Mouse (Mus musculus) T-helper 1 cell (primary cell): Measurements from ENCODE around the gene Rnaset2b.
"Not testable (repeated sequence)": the region's sequence is repeated elsewhere in the genome, so short reads cannot be mapped to it uniquely, and the experiment has no call there.

Experiments used
- in situ Hi-C: fragments of 300-600 bp; cut with MboI, MseI; formaldehyde crosslinking; loops from one replicate; pipeline ENCODE4 v1.15.1; 2025; ENCODE audit warnings: high pct_unique_total_duplicates

The Rnaset2b gene

GRCm38 (mm10) chr17:6970334-6970733 lies at the start of gene Rnaset2b:
Gene Rnaset2b, plus strand, starts transcription at chr17:6970634.
- in situ Hi-C loops = not testable (repeated sequence)

GRCm38 (mm10) chr17:6931625-6932024 lies 38.8 kb upstream of the Rnaset2b start:
- in situ Hi-C loops = not testable (repeated sequence)

- in situ Hi-C loops = loop anchor here (10.0 kb wide), 1 partner anchor 1002 kb away; the partner anchor contains the start of gene Rsph3a
Observed at GRCm38 (mm10) chr17:6942560-6942959, 27.9 kb upstream of the Rnaset2b start.

DNA sequence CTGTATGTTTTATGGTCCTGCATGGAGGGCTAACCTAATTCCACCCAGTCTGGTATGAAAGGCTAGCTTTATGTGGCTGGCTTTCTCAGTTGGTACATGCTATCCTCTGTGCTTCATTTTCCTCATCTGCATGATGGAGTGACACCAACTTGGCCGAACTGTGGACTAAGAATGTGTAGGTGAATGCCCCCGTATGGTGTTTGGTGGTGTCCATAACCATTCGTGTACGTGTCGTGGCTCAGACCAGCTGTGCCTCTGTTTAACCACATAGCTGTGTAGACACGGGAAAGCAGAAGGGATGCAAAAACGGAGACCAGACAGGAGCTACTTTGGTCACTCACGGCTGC lies 22.8 kb upstream of the Rnaset2b start:
- in situ Hi-C loops = loop anchor here (10.0 kb wide), 1 partner anchor 997 kb away; the partner anchor contains the start of gene Rsph3a

- in situ Hi-C loops = loop anchor here (10.0 kb wide), 1 partner anchor 997 kb away; the partner anchor contains the start of gene Rsph3a
Observed at GRCm38 (mm10) chr17:6947984-6948768, 22.3 kb upstream of the Rnaset2b start, which contains the start of gene Rsph3b. Gene Rsph3b, minus strand, starts transcription at chr17:6948682.

- in situ Hi-C loops = loop anchor here (10.0 kb wide), 1 partner anchor 996 kb away; the partner anchor contains the start of gene Rsph3a
Observed at GRCm38 (mm10) chr17:6948769-6949228, 21.6 kb upstream of the Rnaset2b start.

DNA sequence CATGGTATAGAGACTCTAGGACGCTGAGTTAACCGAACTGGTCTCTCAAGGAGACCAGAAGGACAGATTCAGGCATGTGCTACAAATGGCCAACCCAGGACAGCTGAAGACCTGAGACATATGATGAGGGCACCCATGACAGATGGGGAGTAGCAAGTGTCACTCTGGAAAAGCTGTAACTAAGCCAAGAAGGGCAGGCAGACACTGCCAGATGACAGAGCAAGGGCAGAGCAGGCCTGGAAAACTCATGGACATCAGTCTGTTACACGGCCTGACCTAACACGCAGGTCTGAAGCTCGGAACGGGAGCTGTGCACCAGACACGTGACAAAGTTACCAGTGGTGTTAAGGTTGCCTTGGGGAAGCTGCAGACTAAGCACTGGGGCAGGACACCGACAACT lies 11.6 kb upstream of the Rnaset2b start:
- in situ Hi-C loops = not testable (repeated sequence)

- in situ Hi-C loops = loop anchor here (5.0 kb wide), 1 partner anchor 1203 kb away; no protein-coding TSS in a partner anchor
Observed at GRCm38 (mm10) chr17:6959543-6960259, 10.7 kb upstream of the Rnaset2b start.

GRCm38 (mm10) chr17:6960349-6960748 lies 10.1 kb upstream of the Rnaset2b start:
- in situ Hi-C loops = loop anchor here (5.0 kb wide), 1 partner anchor 1202 kb away; no protein-coding TSS in a partner anchor

DNA sequence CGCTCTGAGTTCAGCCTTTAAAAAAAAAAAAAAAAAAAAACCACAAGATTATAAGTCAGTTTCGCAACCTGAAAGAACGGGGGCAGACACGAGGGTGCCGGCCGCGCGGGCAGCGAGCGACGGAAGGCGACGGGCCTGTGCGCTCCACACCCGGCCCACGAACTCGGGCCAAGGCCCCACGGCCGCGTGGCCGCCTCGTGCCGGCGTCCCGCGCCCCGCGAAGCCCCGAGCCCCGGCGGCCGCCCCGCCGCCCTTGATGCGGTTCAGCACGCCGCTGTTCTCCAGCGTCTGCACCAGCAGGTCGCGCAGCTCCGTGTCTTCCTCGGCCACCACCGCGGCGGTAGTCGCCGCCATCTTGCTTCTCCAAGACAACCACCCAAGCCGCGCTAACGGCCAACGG lies 9.7 kb upstream of the Rnaset2b start, which contains the start of gene Tagap1:
Tagap1 (minus strand) TSS at position 381 of the 400 bp plus-strand sequence.
- in situ Hi-C loops = loop anchor here (5.0 kb wide), 1 partner anchor 1202 kb away; no protein-coding TSS in a partner anchor

DNA sequence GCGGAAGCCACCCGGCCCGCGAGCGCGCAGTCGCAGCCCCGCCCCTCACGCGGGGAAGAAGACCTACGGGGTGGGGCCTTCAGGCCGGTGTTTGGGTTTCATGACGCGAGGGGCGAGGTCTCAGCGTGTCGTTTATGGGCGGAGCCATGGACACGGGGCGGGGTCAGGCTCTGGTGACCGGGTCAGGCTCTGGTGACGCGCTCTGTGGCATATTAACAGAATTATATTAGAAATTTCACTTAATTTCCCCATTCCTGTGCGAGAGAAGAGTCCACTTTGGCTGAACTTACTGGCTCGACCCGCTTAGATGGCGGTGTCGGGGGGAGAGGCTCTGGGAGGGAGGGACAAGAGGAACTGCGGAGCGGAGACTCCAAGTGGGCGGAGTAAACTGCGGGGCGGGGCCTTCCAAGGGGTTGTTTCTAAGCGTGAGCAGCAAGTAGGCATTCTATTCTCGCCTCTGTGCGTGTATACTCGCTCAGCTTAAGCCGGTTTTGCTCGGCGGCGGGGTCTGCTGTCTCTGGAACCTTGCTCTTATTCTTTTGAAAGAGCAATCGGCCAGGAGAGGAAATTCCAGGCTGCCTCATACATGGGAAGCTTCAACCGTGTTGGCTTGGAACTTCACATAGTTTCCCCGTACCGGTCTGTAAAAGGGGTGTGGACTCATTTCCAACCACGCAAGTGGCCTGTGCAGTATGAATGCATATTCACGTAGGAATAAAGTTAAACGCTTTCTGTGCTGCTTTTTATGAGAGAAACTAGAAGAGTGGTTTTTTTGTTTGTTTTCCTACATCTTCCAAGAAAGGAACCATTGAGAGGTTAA lies 9.0 kb upstream of the Rnaset2b start:
- in situ Hi-C loops = loop anchor here (5.0 kb wide), 1 partner anchor 1201 kb away; no protein-coding TSS in a partner anchor

DNA sequence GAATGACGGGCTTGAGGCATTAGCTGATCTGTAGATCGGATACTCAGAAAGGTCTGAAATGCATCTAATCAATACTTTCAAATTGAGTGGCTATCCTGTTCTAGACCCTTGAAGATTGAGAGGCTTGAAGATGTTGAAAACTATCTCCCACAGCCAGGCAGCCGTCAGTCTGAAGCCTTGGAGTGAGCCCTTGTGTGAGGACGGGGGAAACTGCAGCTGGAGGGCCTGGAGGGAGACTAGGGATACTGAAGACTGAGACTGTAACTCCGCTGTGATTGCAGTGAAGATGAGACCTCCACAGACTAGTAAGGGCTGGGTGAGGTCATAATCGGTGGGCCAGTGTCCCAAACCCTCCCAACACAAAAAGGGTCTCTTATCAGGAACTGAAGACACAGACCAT lies 8.1 kb upstream of the Rnaset2b start:
- in situ Hi-C loops = loop anchor here (5.0 kb wide), 1 partner anchor 1200 kb away; no protein-coding TSS in a partner anchor

GRCm38 (mm10) chr17:6962936-6963335 lies 7.5 kb upstream of the Rnaset2b start:
- in situ Hi-C loops = loop anchor here (5.0 kb wide), 1 partner anchor 1199 kb away; no protein-coding TSS in a partner anchor

DNA sequence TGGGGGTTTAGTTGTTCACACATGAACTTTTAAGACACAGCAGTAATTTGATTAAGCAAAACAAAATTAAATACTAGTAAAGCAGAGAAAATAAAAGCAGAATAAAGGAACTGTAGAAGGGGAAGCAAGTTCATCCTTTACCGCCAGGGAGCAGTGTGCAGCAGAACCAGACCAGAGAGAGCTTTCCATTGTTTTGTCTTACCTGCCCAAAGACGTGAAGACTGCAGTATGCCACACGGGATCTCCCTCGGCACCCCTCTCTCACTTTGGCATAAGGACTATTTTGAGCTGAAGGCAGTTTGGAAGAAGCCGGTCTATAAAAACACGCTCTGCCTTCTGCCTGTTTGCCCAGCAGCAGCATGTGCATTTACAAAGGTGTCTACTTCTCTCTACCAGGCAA lies 5.1 kb upstream of the Rnaset2b start:
- in situ Hi-C loops = not testable (repeated sequence)

- in situ Hi-C loops = not testable (repeated sequence)
Observed at GRCm38 (mm10) chr17:6967673-6968072, 2.8 kb upstream of the Rnaset2b start.

- in situ Hi-C loops = not testable (repeated sequence)
Observed at GRCm38 (mm10) chr17:6971238-6971637, 804 bp downstream of the Rnaset2b start.

DNA sequence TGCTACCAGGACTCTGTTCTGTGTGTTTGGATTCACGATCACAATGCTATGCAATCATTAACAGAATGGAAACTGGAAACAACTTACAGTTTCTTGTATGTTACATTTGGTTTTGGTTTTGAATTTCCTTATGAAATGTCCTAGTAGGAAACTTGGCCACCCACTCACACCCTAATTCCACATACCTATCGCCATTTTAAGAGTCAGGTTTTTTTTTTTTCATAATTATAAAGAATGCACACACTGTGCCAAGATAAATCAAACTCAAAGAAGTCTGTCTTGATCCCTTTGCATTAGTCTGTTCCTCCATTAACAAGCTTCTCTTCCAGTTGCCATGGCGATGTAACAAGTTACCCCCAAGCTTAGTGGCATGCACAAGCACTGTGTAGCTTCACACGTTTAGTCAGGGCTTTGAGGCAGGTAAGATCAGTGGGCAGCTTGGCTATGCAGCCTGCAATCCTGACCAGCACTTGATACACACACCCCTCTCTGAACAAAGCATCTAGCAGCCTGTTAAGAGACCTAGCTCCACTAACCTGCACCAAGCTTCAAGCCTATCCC lies 2.5 kb downstream of the Rnaset2b start:
- in situ Hi-C loops = not testable (repeated sequence)

- in situ Hi-C loops = not testable (repeated sequence)
Observed at GRCm38 (mm10) chr17:6974985-6975384, 4.6 kb downstream of the Rnaset2b start.

DNA sequence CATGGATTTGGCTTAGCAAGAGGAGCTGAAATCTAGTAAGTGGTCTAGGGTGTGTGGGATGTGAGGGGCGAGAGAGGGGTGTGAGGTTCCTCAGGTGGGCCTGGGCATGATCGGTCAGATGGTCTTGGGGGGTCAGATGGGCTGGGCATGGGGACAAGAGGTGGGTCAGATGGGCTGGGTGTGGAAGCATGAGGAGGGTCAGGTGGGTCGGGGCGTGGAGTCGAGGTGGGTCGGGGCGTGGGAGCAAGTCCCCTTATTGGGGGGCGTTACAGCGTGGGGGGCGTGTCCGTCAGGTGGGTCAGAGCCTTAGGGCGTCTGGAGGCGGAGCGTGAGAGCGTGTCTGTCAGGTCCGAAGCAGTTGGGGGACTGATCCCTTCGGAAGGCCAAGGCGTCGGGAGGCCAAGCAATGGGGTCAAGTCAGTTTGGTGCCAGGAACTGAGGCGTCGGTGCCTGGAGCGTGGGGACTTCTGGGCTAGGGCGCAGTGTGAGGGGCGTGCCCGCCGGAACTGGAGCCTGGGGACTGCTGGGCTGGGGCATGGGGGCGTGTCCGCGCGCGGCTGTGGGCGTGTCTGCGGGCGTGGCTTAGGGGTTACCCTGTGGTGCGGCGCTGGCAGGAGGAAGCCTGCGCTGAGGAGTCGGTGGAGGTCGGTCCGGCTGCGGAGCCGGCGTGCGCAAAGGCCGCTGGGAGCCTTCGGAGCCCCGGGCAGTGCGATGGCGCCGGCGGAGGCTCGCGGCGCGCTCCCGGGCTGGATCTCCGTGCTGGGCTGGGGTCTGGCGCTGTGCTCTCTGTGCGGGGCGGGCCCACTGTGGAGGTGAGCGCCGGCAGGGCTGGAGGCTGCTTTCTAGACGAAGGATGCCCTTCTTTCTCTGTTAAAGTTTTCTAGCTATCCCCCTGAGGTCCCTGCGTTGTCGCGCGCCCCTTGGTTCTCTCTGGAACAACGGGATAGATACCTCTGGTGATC lies 8.1 kb downstream of the Rnaset2b start, which contains the start of gene Gm49721:
Gm49721 (plus strand) TSS at position 618 of the 962 bp plus-strand sequence.
- in situ Hi-C loops = not testable (repeated sequence)
